Mouse (Mus musculus): ENCODE measurements around the gene Tmem106c.

GRCm38 (mm10) chr15:97981560-97981959 lies 17.6 kb downstream of the Tmem106c start:
- TF ChIP-seq GATA1 (IDR thresholded peaks at IDR 0.05; ENCODE audit: low read length): no peak
- TF ChIP-seq TAL1 (IDR thresholded peaks at IDR 0.05; ENCODE audit: low read length): no peak

Measured in erythroblast, embryonic 14.5 days (primary cell).